9 mouse cellular contexts compared by ENCODE assay signal in genomic region chr8:18388353-18388752, GRCm38 (mm10).
DNase-seq lines count a peak whose midpoint lies in the region; ATAC-seq and TF ChIP-seq lines count a peak whose summit lies in the region.
"Had no signal": no experiment of that assay in that cellular context is flagged by ENCODE, and none has a peak within 500 bp of the region (broad histone marks: within the 10 kb centered on the region; RNA-seq: fewer than 3 reads in every experiment).

No protein-coding gene starts in this region.

- H3K4me1 ChIP-seq in lung, embryonic 14.5 days (ENCODE audit: insufficient read depth): no peaks in the 10 kb centered on the region
- H3K4me1 ChIP-seq in hindbrain, embryonic 16.5 days (ENCODE audit: control insufficient read depth, insufficient read depth, low read depth, low read length): no peaks in the 10 kb centered on the region
- H3K4me1 ChIP-seq in limb, embryonic 11.5 days (ENCODE audit: control insufficient read depth, insufficient read depth, low read length): no peaks in the 10 kb centered on the region

- no peak overlapping the region for H3K4me2 ChIP-seq in lung, embryonic 14.5 days
- H3K4me2 ChIP-seq in hindbrain, embryonic 16.5 days (ENCODE audit: low read length): no peak overlapping the region
- H3K4me2 ChIP-seq in limb, embryonic 11.5 days (ENCODE audit: low read depth, severe bottlenecking): no peak overlapping the region

- ATAC-seq in lung, embryonic 14.5 days (ENCODE audit: insufficient read depth): no peak
- ATAC-seq in hindbrain, embryonic 16.5 days: peak; percentile 64; the same call in 1 of the 2 replicates
- 0 out of 2 replicates have a peak, but pooled peaks have one; percentile 44 for ATAC-seq in limb, embryonic 11.5 days (ENCODE audit: insufficient number of reproducible peaks, low FRiP score, low TSS enrichment, low read depth)

- peak; percentile 70 for TF ChIP-seq CTCF in lung, embryonic 14.5 days (IDR thresholded peaks at IDR 0.05; ENCODE audit: low read depth)

- H3K27ac ChIP-seq in lung, embryonic 14.5 days (ENCODE audit: low read depth): no peak overlapping the region
- H3K27ac ChIP-seq in hindbrain, embryonic 16.5 days (ENCODE audit: low read depth, low read length): no peak overlapping the region
- H3K27ac ChIP-seq in limb, embryonic 11.5 days (replicated peaks; ENCODE audit: low read depth, low read length): no peak overlapping the region
- H3K27ac ChIP-seq: macrophage had no signal

- DNase-seq in lung, embryonic 14.5 days: peak; percentile 64
- DNase-seq in lung, postnatal 25 days (ENCODE audit: low spot score): no peak
- peak; percentile 47 for DNase-seq in adrenal gland, postnatal 14 days
- peak; percentile 44 for DNase-seq in embryo, embryonic 11.5 days (ENCODE audit: low read depth, low spot score)
- peak; percentile 76 for DNase-seq in limb, embryonic 11.5 days (ENCODE audit: low spot score)
- DNase-seq in retina, postnatal 7 days (ENCODE audit: low read depth, low spot score): peak; percentile 25
- no peak for DNase-seq in gastrocnemius, postnatal 25 days

- no peaks in the 10 kb centered on the region for H3K27me3 ChIP-seq in lung, embryonic 14.5 days (ENCODE audit: insufficient read depth, low read length)
- H3K27me3 ChIP-seq in hindbrain, embryonic 16.5 days (replicated peaks; ENCODE audit: control insufficient read depth, insufficient read depth, low read length): no peaks in the 10 kb centered on the region
- H3K27me3 ChIP-seq in limb, embryonic 11.5 days (ENCODE audit: control insufficient read depth, insufficient read depth, low read length): no peaks in the 10 kb centered on the region

- H3K9ac ChIP-seq in lung, embryonic 14.5 days: no peak overlapping the region
- no peak overlapping the region for H3K9ac ChIP-seq in hindbrain, embryonic 16.5 days (ENCODE audit: low read depth, low read length)
- no peak overlapping the region for H3K9ac ChIP-seq in limb, embryonic 11.5 days (ENCODE audit: low read length)

- H3K9me3 ChIP-seq in lung, embryonic 14.5 days (ENCODE audit: low read depth, low read length): no peaks in the 10 kb centered on the region
- H3K9me3 ChIP-seq in hindbrain, embryonic 16.5 days (ENCODE audit: control insufficient read depth, low read length): no peaks in the 10 kb centered on the region
- no peaks in the 10 kb centered on the region for H3K9me3 ChIP-seq in limb, embryonic 11.5 days (ENCODE audit: control insufficient read depth, low read length)

- H3K4me3 ChIP-seq in lung, embryonic 14.5 days (ENCODE audit: low read depth, low read length): no peak overlapping the region
- H3K4me3 ChIP-seq in hindbrain, embryonic 16.5 days (ENCODE audit: low read length): no peak overlapping the region
- H3K4me3 ChIP-seq in limb, embryonic 11.5 days (ENCODE audit: low read depth, low read length): no peak overlapping the region

- H3K36me3 ChIP-seq in lung, embryonic 14.5 days (ENCODE audit: insufficient read depth): no peaks in the 10 kb centered on the region
- H3K36me3 ChIP-seq in hindbrain, embryonic 16.5 days (ENCODE audit: control insufficient read depth, insufficient read depth, low read length): no peaks in the 10 kb centered on the region
- H3K36me3 ChIP-seq in limb, embryonic 11.5 days (ENCODE audit: control insufficient read depth, insufficient read depth, low read length): no peaks in the 10 kb centered on the region

- WGBS in lung, embryonic 14.5 days: 4% methylated on average over 5 of the region's 5 CpGs
- WGBS in hindbrain, embryonic 16.5 days: under 1% methylated on average over 5 of the region's 5 CpGs
- WGBS in limb, embryonic 11.5 days: 4% methylated on average over 5 of the region's 5 CpGs

Comparison
In these comparisons a context has a peak if more than half of its experiments do, and no peak if none do; other contexts are left out.
1. DNase-seq: peak in lung, embryonic 14.5 days (single experiment), adrenal gland, postnatal 14 days (single experiment), embryo, embryonic 11.5 days (single experiment), limb, embryonic 11.5 days (single experiment) and retina, postnatal 7 days (single experiment); none in lung, postnatal 25 days (single experiment) and gastrocnemius, postnatal 25 days (single experiment).